Mouse (Mus musculus): Measurements from ENCODE around the gene L1cam. TPM values are rescaled to one million over a fixed set of nuclear protein-coding genes. Genes with fewer than 3 reads are reported as not detected.

Gene L1cam
- polyA plus RNA-seq, 1 experiment from 2014 or later: 24.0 TPM

DNA sequence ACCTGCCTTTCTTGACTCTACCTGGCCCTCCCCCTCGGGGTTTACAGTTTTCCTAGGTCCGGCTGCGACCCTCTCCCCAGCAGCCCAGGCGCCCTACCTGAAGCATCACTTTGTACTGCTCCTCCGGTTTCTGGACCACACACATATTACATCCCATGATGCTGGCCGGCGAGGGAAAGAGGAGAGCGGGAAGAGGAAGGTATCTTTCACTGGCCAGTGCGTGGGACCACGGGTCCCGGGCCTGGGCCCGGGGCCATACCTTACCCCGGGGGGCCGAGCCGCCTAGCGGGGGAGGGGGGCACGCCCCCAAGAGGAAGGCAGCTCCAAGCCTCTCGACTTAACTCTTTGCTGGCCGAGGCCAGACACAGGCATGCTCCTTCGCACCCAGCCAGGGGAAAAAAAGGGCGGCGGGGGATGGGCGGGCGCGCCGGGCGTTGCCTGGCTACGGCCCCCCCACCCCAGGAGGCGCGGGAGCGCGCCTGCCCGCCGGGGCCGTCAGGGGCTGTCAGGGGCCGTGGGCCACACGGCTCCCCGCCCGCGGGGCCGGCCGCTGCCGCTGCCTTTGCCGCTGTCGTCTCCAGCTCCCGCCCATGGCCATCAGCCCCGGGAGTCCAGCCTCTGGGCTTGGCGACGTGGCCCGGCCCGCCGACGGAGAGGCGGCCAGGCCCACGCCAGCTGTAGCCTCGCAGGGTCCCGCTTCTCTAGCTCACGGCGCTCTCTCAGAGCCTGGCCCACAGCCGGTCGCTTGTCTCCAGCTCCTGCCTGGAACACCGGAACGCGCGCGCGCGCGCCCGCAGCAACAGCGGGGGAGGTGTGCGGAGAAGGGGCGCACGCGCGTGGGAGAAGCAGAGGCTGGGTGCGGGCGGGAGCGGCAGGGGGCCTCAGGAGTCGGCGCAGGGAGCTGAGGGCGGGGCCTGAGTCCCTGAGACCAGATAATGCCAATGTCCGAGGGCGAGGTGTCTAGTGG, 71.4 kb downstream of the L1cam start, which contains the start of gene Pdzd4:
Gene Pdzd4 (minus strand): TSS at position 785 of the 967 bp plus-strand sequence.
- no peaks in the 10 kb centered on the region for H3K4me1 ChIP-seq (replicated peaks; ENCODE audit: control insufficient read depth, insufficient read depth, low read length)
- 19% methylated on average over 77 of the region's 84 CpGs for WGBS
- no peaks in the 10 kb centered on the region for H3K36me3 ChIP-seq (ENCODE audit: control insufficient read depth, insufficient read depth, low read length)
- peak; percentile 84 for ATAC-seq (replicated peaks; ENCODE audit: low FRiP score)
- DNase-seq (ENCODE audit: low spot score): peak; percentile 75
- peak within 1 kb of the TSS; percentile 70 for H3K9ac ChIP-seq (ENCODE audit: low read length)
- H3K27ac ChIP-seq (ENCODE audit: low read depth, low read length): peak within 1 kb of the TSS; percentile 34; the same call in 1 of the 2 replicates
- H3K27me3 ChIP-seq (ENCODE audit: control insufficient read depth, insufficient read depth, low read length): no peaks in the 10 kb centered on the region
- H3K9me3 ChIP-seq (ENCODE audit: control insufficient read depth, low read length): no peaks in the 10 kb centered on the region
- H3K4me3 ChIP-seq (ENCODE audit: low read depth, low read length): peak within 1 kb of the TSS; percentile 54
- H3K4me2 ChIP-seq (ENCODE audit: low read depth, low read length, severe bottlenecking): peak within 1 kb of the TSS; percentile 67

GRCm38 (mm10) chrX:73823747-73824146, 72.2 kb downstream of the L1cam start:
- ATAC-seq (replicated peaks; ENCODE audit: low FRiP score): peak; percentile 60
- peak; percentile 53 for DNase-seq (ENCODE audit: low spot score)
- Histone ChIP-seq H3K36me3 (ENCODE audit: control insufficient read depth, insufficient read depth, low read length) (no peaks in the 10 kb centered on the region), H3K9ac (ENCODE audit: low read length) (peak overlapping the region; percentile 70), H3K9me3 (ENCODE audit: control insufficient read depth, low read length) (no peaks in the 10 kb centered on the region), H3K27me3 (ENCODE audit: control insufficient read depth, insufficient read depth, low read length) (no peaks in the 10 kb centered on the region), H3K27ac (ENCODE audit: low read depth, low read length) (no peak overlapping the region), H3K4me2 (ENCODE audit: low read depth, low read length, severe bottlenecking) (peak overlapping the region; percentile 67), H3K4me1 (replicated peaks; ENCODE audit: control insufficient read depth, insufficient read depth, low read length) (no peaks in the 10 kb centered on the region), H3K4me3 (ENCODE audit: low read depth, low read length) (peak overlapping the region; percentile 54)
- 27% methylated on average over 17 of the region's 17 CpGs for WGBS

- Histone ChIP-seq H3K9ac (ENCODE audit: low read length) (no peak overlapping the region), H3K27ac (ENCODE audit: low read depth, low read length) (no peak overlapping the region)
These were observed 79.2 kb downstream of the L1cam start for GRCm38 (mm10) chrX:73816596-73817314.

GRCm38 (mm10) chrX:73815072-73815471, 80.8 kb downstream of the L1cam start:
- H3K27ac ChIP-seq (ENCODE audit: low read depth, low read length): no peak overlapping the region
- ATAC-seq (replicated peaks; ENCODE audit: low FRiP score) (0 out of 2 replicates have a peak, but pooled peaks have one; percentile 67), DNase-seq (ENCODE audit: low spot score) (peak; percentile 60)
- H3K9ac ChIP-seq (ENCODE audit: low read length): peak overlapping the region; percentile 71
- WGBS: 11% methylated on average over 11 of the region's 14 CpGs
- peak overlapping the region; percentile 20 for H3K4me3 ChIP-seq (ENCODE audit: low read depth, low read length)
- H3K27me3 ChIP-seq (ENCODE audit: control insufficient read depth, insufficient read depth, low read length): no peaks in the 10 kb centered on the region
- no peaks in the 10 kb centered on the region for H3K36me3 ChIP-seq (ENCODE audit: control insufficient read depth, insufficient read depth, low read length)
- no peaks in the 10 kb centered on the region for H3K9me3 ChIP-seq (ENCODE audit: control insufficient read depth, low read length)
- H3K4me1 ChIP-seq (replicated peaks; ENCODE audit: control insufficient read depth, insufficient read depth, low read length): no peaks in the 10 kb centered on the region
- peak overlapping the region; percentile 49; the same call in 1 of the 2 replicates for H3K4me2 ChIP-seq (ENCODE audit: low read depth, low read length, severe bottlenecking)

More at GRCm38 (mm10) chrX:73816596-73817314, 79.2 kb downstream of the L1cam start:
- no peaks in the 10 kb centered on the region for H3K27me3 ChIP-seq (ENCODE audit: control insufficient read depth, insufficient read depth, low read length)
- DNase-seq (ENCODE audit: low spot score): no peak
- no peaks in the 10 kb centered on the region for H3K36me3 ChIP-seq (ENCODE audit: control insufficient read depth, insufficient read depth, low read length)
- WGBS: 53% methylated on average over 3 of the region's 3 CpGs
- H3K4me1 ChIP-seq (replicated peaks; ENCODE audit: control insufficient read depth, insufficient read depth, low read length): no peaks in the 10 kb centered on the region
- no peak for ATAC-seq (replicated peaks; ENCODE audit: low FRiP score)
- no peak overlapping the region for H3K4me2 ChIP-seq (ENCODE audit: low read depth, low read length, severe bottlenecking)
- no peaks in the 10 kb centered on the region for H3K9me3 ChIP-seq (ENCODE audit: control insufficient read depth, low read length)
- H3K4me3 ChIP-seq (ENCODE audit: low read depth, low read length): no peak overlapping the region

- Histone ChIP-seq H3K4me3 (ENCODE audit: low read depth, low read length) (no peak overlapping the region), H3K27ac (ENCODE audit: low read depth, low read length) (no peak overlapping the region), H3K9me3 (ENCODE audit: control insufficient read depth, low read length) (no peaks in the 10 kb centered on the region), H3K4me2 (ENCODE audit: low read depth, low read length, severe bottlenecking) (no peak overlapping the region), H3K9ac (ENCODE audit: low read length) (no peak overlapping the region), H3K36me3 (ENCODE audit: control insufficient read depth, insufficient read depth, low read length) (no peaks in the 10 kb centered on the region), H3K4me1 (replicated peaks; ENCODE audit: control insufficient read depth, insufficient read depth, low read length) (no peaks in the 10 kb centered on the region), H3K27me3 (ENCODE audit: control insufficient read depth, insufficient read depth, low read length) (no peaks in the 10 kb centered on the region)
- no peak for ATAC-seq (replicated peaks; ENCODE audit: low FRiP score)
- DNase-seq (ENCODE audit: low spot score): no peak
- WGBS: 50% methylated on average over 1 of the region's 1 CpGs
These were observed 90.1 kb downstream of the L1cam start for GRCm38 (mm10) chrX:73805814-73806213.

Other genes with a start within 250 kb of the L1cam start
- gene Pnck, start 236.0 kb downstream of the L1cam start, polyA plus RNA-seq (2014; fragmentation: Nextera tagmentation; extraction: Ambion mirVana): 11.1 and 17.4 TPM in 2 replicates
- gene Slc6a8, start 223.0 kb downstream of the L1cam start, polyA plus RNA-seq (2014; fragmentation: Nextera tagmentation; extraction: Ambion mirVana): 7.5 and 9.0 TPM in 2 replicates
- gene Bcap31, start 179.9 kb downstream of the L1cam start, polyA plus RNA-seq (2014; fragmentation: Nextera tagmentation; extraction: Ambion mirVana): 128 and 135 TPM in 2 replicates
- 8.9 and 10.7 TPM in 2 replicates for gene Abcd1, start 179.5 kb downstream of the L1cam start, polyA plus RNA-seq (2014; fragmentation: Nextera tagmentation; extraction: Ambion mirVana)
- gene Plxnb3, start 139.0 kb downstream of the L1cam start, polyA plus RNA-seq (2014; fragmentation: Nextera tagmentation; extraction: Ambion mirVana): 0.07 and 0.11 TPM in 2 replicates
- gene Srpk3, start 121.7 kb downstream of the L1cam start, polyA plus RNA-seq (2014; fragmentation: Nextera tagmentation; extraction: Ambion mirVana): 1.1 and 1.8 TPM in 2 replicates
- gene Idh3g, start 109.2 kb downstream of the L1cam start, polyA plus RNA-seq (2014; fragmentation: Nextera tagmentation; extraction: Ambion mirVana): 170 and 190 TPM in 2 replicates
- 109 and 120 TPM in 2 replicates for gene Ssr4, start 109.1 kb downstream of the L1cam start, polyA plus RNA-seq (2014; fragmentation: Nextera tagmentation; extraction: Ambion mirVana)
- 1.3 and 1.9 TPM in 2 replicates for gene Pdzd4, start 71.1 kb downstream of the L1cam start, polyA plus RNA-seq (2014; fragmentation: Nextera tagmentation; extraction: Ambion mirVana)
- 0.11 TPM in 1 of 2 replicates, not detected in the other for gene Avpr2, start 4.0 kb downstream of the L1cam start, polyA plus RNA-seq (2014; fragmentation: Nextera tagmentation; extraction: Ambion mirVana)
- 1.7 and 2.0 TPM in 2 replicates for gene Arhgap4, start 25.8 kb upstream of the L1cam start, polyA plus RNA-seq (2014; fragmentation: Nextera tagmentation; extraction: Ambion mirVana)
- 134 and 137 TPM in 2 replicates for gene Naa10, start 25.8 kb upstream of the L1cam start, polyA plus RNA-seq (2014; fragmentation: Nextera tagmentation; extraction: Ambion mirVana)
- 12.3 and 14.4 TPM in 2 replicates for gene Renbp, start 34.7 kb upstream of the L1cam start, polyA plus RNA-seq (2014; fragmentation: Nextera tagmentation; extraction: Ambion mirVana)
- gene Hcfc1, start 70.3 kb upstream of the L1cam start, polyA plus RNA-seq (2014; fragmentation: Nextera tagmentation; extraction: Ambion mirVana): 90.6 and 92.2 TPM in 2 replicates
- gene Irak1, start 127.8 kb upstream of the L1cam start, polyA plus RNA-seq (2014; fragmentation: Nextera tagmentation; extraction: Ambion mirVana): 49.1 and 56.7 TPM in 2 replicates
- gene Opn1mw, start 231.4 kb upstream of the L1cam start, polyA plus RNA-seq (2014; fragmentation: Nextera tagmentation; extraction: Ambion mirVana): not detected in 2 replicates
- 17.0 and 19.8 TPM in 2 replicates for gene Mecp2, start 239.3 kb upstream of the L1cam start, polyA plus RNA-seq (2014; fragmentation: Nextera tagmentation; extraction: Ambion mirVana)

Measured in forebrain, embryonic 11.5 days (tissue).